Mouse (Mus musculus) hindbrain, embryonic 15.5 days (tissue): ENCODE measurements around the gene Brd9. TPM values are rescaled to one million over a fixed set of nuclear protein-coding genes. Genes with fewer than 3 reads are reported as not detected.

Source experiments
- ATAC-seq: fragments of 200-750 bp; cut with Nextera tagmentation; 2 replicates; pipeline ENCODE4 v1.8.0; 2017; ENCODE audit warnings: low read depth, moderate number of reproducible peaks, moderate TSS enrichment; ENCODE audit not compliant: low FRiP score
- H3K27ac ChIP-seq: fragments of 300-500 bp; sonication (generic); replicated peaks from 2 replicates; pipeline ENCODE4 v1.5.1; 2015; ENCODE audit warnings: mild to moderate bottlenecking, inconsistent platforms
- H3K27me3 ChIP-seq: fragments of 300-500 bp; sonication (generic); 2 replicates; pipeline ENCODE4 v1.6.1; 2015; ENCODE audit warnings: control low read depth, inconsistent platforms
- H3K36me3 ChIP-seq: fragments of 300-500 bp; sonication (generic); 2 replicates; pipeline ENCODE4 v1.6.1; 2015; ENCODE audit warnings: control low read depth, inconsistent platforms
- H3K4me1 ChIP-seq: fragments of 300-500 bp; sonication (generic); replicated peaks from 2 replicates; pipeline ENCODE4 v1.6.1; 2015; ENCODE audit warnings: control low read depth, inconsistent platforms
- H3K4me2 ChIP-seq: fragments of 300-500 bp; sonication (generic); 2 replicates; pipeline ENCODE4 v1.6.1; 2015; ENCODE audit warnings: moderate library complexity, mild to moderate bottlenecking, inconsistent platforms
- H3K4me3 ChIP-seq: fragments of 300-500 bp; sonication (generic); 2 replicates; pipeline ENCODE4 v1.5.1; 2015; ENCODE audit warnings: mild to moderate bottlenecking, inconsistent platforms
- H3K9ac ChIP-seq: fragments of 300-500 bp; sonication (generic); 2 replicates; pipeline ENCODE4 v1.6.1; 2015; ENCODE audit warnings: inconsistent platforms
- H3K9me3 ChIP-seq: fragments of 300-500 bp; sonication (generic); 2 replicates; pipeline ENCODE4 v1.6.1; 2016; ENCODE audit warnings: control low read depth, inconsistent platforms
- WGBS: fragments of 180-500 bp; shearing (Covaris S2); methylation state at CpG from one replicate; pipeline ENCODE4 v1.1.7; 2015; 5-methylcytosine and 5-hydroxymethylcytosine counted together
- polyA plus RNA-seq: library from polyadenylated mRNA; unstranded; fragments of >200 nt; fragmentation: Nextera tagmentation; extraction: Ambion mirVana; gene quantifications from 2 replicates; pipeline ENCODE4 v1.2.1, GENCODE M21; 2015

Gene Brd9
- polyA plus RNA-seq, 1 experiment from 2014 or later, result 88.1 TPM

DNA sequence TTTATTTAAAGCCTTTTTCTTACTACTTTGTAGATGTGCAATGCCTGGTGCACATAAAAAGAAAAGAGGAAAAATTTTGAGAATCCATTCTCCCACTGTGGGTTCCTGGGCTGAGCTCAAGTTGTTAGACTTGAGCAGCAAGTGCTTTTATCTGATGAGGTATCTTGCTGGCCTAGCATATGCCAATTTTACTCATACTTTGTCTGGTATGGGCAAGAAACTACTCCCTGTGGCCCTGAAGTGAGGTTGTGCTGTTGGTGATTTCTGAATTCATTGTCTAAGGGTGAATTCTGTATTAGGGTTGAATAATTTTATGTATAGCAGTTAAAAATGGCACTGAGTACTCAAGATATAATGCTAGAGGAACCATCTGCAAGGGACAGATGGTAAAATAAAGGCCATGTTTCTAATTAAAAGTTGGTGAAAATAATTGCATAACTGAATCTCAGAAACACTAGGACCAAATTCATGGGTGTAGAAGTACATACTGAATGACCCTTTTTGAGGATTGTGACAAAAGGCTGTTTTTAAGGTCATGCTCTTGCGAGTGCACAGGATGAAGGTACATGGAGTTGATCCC, 16.0 kb downstream of the Brd9 start:
- no peak for ATAC-seq
- Histone ChIP-seq H3K36me3 (peaks cover 88% of the 10 kb centered on the region), H3K4me2 (no peak overlapping the region), H3K4me1 (no peaks in the 10 kb centered on the region), H3K9me3 (no peaks in the 10 kb centered on the region), H3K4me3 (no peak overlapping the region), H3K27me3 (no peaks in the 10 kb centered on the region), H3K9ac (no peak overlapping the region), H3K27ac (no peak overlapping the region)
- 90% methylated on average over 1 of the region's 1 CpGs for WGBS

DNA sequence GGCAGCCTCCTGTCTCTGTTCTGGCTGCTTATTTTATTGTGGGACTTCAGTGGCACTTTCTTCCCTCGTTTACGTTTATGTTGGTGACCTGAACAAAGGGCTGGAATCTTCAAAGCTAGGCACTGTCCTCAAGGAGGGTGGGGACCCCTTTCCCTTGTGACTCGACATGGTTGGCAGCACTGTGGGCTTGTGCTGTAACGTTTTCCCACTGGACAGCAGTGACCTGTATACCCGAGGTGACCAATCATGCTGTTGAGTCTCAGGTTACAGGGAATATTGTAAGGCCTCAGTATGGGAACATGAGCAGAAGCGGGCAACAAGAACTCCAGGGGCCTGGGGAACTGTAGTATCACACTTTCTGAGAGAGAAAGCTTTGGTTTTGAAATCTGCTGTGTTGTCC, 17.1 kb downstream of the Brd9 start:
- H3K4me1 ChIP-seq, result no peaks in the 10 kb centered on the region
- H3K4me2 ChIP-seq, result no peak overlapping the region
- H3K4me3 ChIP-seq, result no peak overlapping the region
- H3K9me3 ChIP-seq, result no peaks in the 10 kb centered on the region
- ATAC-seq, result no peak
- H3K9ac ChIP-seq, result no peak overlapping the region
- H3K36me3 ChIP-seq, result peaks cover 88% of the 10 kb centered on the region
- 75% methylated on average over 6 of the region's 6 CpGs for WGBS
- no peaks in the 10 kb centered on the region for H3K27me3 ChIP-seq
- no peak overlapping the region for H3K27ac ChIP-seq

DNA sequence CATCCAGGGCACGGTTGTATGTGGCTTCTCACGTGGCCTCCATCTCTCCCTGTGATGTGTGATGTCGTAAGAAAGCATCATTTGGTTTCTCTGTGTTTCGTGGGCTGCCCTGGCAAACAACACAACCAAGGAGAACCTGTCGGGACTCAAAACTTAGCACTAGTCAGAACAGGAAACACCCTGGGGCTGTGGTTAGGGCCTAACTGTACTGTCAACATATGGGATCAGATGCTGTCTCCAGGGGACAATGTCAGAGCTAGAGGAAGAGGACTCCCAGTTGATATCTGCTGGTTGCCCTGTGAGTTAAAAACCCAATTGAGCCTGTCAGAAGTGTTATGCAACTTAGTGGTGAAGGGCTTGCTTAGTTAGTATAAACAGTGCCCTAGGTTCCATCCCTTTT, 17.9 kb downstream of the Brd9 start:
- 93% methylated on average over 5 of the region's 5 CpGs for WGBS
- no peak overlapping the region for H3K9ac ChIP-seq

GRCm38 (mm10) chr13:73960117-73960652, 22.6 kb downstream of the Brd9 start:
- H3K9me3 ChIP-seq, result no peaks in the 10 kb centered on the region
- no peak for ATAC-seq
- no peaks in the 10 kb centered on the region for H3K27me3 ChIP-seq
- H3K27ac ChIP-seq, result no peak overlapping the region
- WGBS, result 93% methylated on average over 10 of the region's 10 CpGs
- no peaks in the 10 kb centered on the region for H3K4me1 ChIP-seq
- H3K36me3 ChIP-seq, result peaks cover 55% of the 10 kb centered on the region
- no peak overlapping the region for H3K9ac ChIP-seq
- no peak overlapping the region for H3K4me2 ChIP-seq
- no peak overlapping the region for H3K4me3 ChIP-seq

More for the DNA sequence above, 17.9 kb downstream of the Brd9 start:
- Histone ChIP-seq H3K4me2 (no peak overlapping the region), H3K9me3 (no peaks in the 10 kb centered on the region), H3K4me3 (no peak overlapping the region), H3K4me1 (no peaks in the 10 kb centered on the region), H3K36me3 (peaks cover 84% of the 10 kb centered on the region), H3K27ac (no peak overlapping the region), H3K27me3 (no peaks in the 10 kb centered on the region)
- ATAC-seq, result no peak

GRCm38 (mm10) chr13:73961177-73961576, 23.6 kb downstream of the Brd9 start:
- 82% methylated on average over 4 of the region's 4 CpGs for WGBS
- no peaks in the 10 kb centered on the region for H3K27me3 ChIP-seq
- peaks cover 45% of the 10 kb centered on the region for H3K36me3 ChIP-seq
- H3K9ac ChIP-seq, result no peak overlapping the region
- H3K9me3 ChIP-seq, result no peaks in the 10 kb centered on the region
- H3K4me3 ChIP-seq, result no peak overlapping the region
- no peaks in the 10 kb centered on the region for H3K4me1 ChIP-seq
- no peak overlapping the region for H3K27ac ChIP-seq
- no peak overlapping the region for H3K4me2 ChIP-seq
- no peak for ATAC-seq

DNA sequence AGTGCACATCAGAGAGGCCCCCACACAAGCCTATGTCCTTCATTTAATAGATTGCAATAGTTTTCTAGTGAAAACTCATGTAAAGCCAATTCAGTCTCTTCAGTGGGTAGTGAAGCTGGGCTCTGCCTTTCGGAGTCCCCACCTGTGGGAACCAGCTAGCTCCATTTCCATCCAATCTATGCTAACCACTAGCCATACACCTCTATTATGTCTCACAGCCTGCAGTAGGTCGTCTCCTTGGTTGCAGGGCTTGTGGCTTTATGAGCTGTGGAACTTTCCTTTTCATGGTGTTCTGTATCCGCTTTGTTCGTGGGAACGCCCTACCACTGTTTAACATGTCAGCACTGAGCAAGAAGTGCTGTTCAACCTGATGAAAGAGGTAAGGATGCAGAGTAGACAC, 25.9 kb downstream of the Brd9 start, which contains the start of gene Zdhhc11:
Gene Zdhhc11, plus strand, starts transcription at position 301 of the 400 bp plus-strand sequence.
- no peak within 1 kb of the TSS for H3K9ac ChIP-seq
- H3K27me3 ChIP-seq, result no peaks in the 10 kb centered on the region
- no peak within 1 kb of the TSS for H3K4me3 ChIP-seq
- no peak within 1 kb of the TSS for H3K27ac ChIP-seq
- no peaks in the 10 kb centered on the region for H3K4me1 ChIP-seq
- WGBS, result 87% methylated on average over 5 of the region's 5 CpGs
- no peaks in the 10 kb centered on the region for H3K9me3 ChIP-seq
- H3K36me3 ChIP-seq, result peaks cover 23% of the 10 kb centered on the region
- H3K4me2 ChIP-seq, result no peak within 1 kb of the TSS
- ATAC-seq, result no peak

GRCm38 (mm10) chr13:73970545-73971448, 33.2 kb downstream of the Brd9 start:
- H3K9ac ChIP-seq, result no peak overlapping the region
- 0 out of 2 replicates have a peak overlapping the region, but pooled peaks have one; percentile 14 for H3K4me2 ChIP-seq
- ATAC-seq, result peak; percentile 94
- H3K9me3 ChIP-seq, result no peaks in the 10 kb centered on the region
- WGBS, result 50% methylated on average over 12 of the region's 12 CpGs
- H3K4me1 ChIP-seq, result no peaks in the 10 kb centered on the region
- no peaks in the 10 kb centered on the region for H3K27me3 ChIP-seq
- no peak overlapping the region for H3K27ac ChIP-seq
- H3K4me3 ChIP-seq, result no peak overlapping the region
- no peaks in the 10 kb centered on the region for H3K36me3 ChIP-seq

DNA sequence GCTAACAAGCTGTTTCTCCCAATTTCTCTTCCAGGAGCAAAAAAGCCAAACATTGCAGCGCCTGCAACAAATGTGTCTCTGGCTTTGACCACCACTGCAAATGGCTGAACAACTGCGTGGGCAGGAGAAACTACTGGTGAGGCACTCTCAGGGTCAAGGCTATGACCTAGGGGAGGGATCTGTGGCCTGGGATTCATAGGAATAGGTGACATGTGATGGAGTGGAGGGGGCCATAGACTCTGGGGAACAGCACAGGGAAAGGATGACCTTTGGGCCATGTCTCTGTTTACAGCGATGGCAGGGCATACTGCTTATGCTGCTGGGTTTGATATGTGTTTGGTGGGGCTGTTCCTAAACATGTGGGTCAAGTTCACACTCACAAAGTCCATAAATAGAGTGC, 36.9 kb downstream of the Brd9 start:
- Histone ChIP-seq H3K4me3 (no peak overlapping the region), H3K36me3 (no peaks in the 10 kb centered on the region), H3K9ac (no peak overlapping the region), H3K27ac (no peak overlapping the region), H3K27me3 (no peaks in the 10 kb centered on the region), H3K4me2 (no peak overlapping the region), H3K4me1 (no peaks in the 10 kb centered on the region), H3K9me3 (no peaks in the 10 kb centered on the region)
- WGBS, result 88% methylated on average over 3 of the region's 3 CpGs
- no peak for ATAC-seq

GRCm38 (mm10) chr13:73976935-73977334, 39.3 kb downstream of the Brd9 start:
- Histone ChIP-seq H3K27me3 (no peaks in the 10 kb centered on the region), H3K4me2 (no peak overlapping the region), H3K9ac (no peak overlapping the region), H3K9me3 (no peaks in the 10 kb centered on the region), H3K27ac (no peak overlapping the region), H3K4me3 (no peak overlapping the region), H3K4me1 (no peaks in the 10 kb centered on the region), H3K36me3 (no peaks in the 10 kb centered on the region)
- no peak for ATAC-seq
- 89% methylated on average over 5 of the region's 5 CpGs for WGBS

DNA sequence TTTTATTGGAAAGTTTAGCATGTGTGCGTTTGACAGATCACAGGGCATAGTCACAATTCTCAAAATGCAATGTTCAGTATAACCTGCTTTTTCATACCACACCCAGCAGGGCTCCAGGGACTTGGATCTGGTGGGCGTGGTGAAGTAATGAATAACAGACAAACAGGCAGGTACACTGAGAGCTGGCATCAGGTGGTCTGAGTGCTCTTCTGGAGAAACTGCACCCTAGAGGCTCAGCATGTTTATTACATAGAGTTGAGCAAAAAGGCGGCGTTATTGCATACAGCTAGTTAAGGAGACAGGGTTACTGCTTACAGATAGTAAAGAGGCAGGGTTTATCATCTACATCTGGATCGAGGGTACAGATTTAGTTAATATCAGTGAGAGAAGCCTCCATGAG, 52.7 kb downstream of the Brd9 start:
- H3K36me3 ChIP-seq, result no peaks in the 10 kb centered on the region
- no peak for ATAC-seq
- no peaks in the 10 kb centered on the region for H3K27me3 ChIP-seq
- H3K4me2 ChIP-seq, result no peak overlapping the region
- no peak overlapping the region for H3K9ac ChIP-seq
- 82% methylated on average over 5 of the region's 5 CpGs for WGBS
- no peak overlapping the region for H3K4me3 ChIP-seq
- H3K9me3 ChIP-seq, result no peaks in the 10 kb centered on the region
- no peak overlapping the region for H3K27ac ChIP-seq
- H3K4me1 ChIP-seq, result no peaks in the 10 kb centered on the region

DNA sequence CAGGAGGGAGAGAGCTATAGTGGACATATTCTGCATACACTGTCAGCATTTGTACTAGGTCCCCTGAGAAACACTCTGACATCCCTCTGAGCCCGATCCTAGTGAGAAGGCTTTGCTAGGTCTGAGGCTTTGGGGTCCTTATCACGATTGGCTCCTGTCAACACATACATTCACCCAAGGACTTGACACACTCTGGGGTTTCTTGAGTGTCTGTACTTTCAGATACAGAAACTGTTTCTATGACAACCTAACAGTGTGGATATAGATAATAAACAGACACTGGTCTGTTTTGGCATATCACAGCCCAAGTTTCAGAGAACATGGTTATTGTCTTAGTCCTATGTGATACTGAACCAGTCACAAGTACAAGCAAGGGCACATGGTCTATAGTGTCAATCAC, 53.1 kb downstream of the Brd9 start:
- no peak overlapping the region for H3K9ac ChIP-seq
- no peak for ATAC-seq
- no peak overlapping the region for H3K4me3 ChIP-seq
- no peaks in the 10 kb centered on the region for H3K9me3 ChIP-seq
- H3K4me2 ChIP-seq, result no peak overlapping the region
- H3K27ac ChIP-seq, result no peak overlapping the region
- H3K27me3 ChIP-seq, result no peaks in the 10 kb centered on the region
- 76% methylated on average over 2 of the region's 2 CpGs for WGBS
- H3K4me1 ChIP-seq, result no peaks in the 10 kb centered on the region
- no peaks in the 10 kb centered on the region for H3K36me3 ChIP-seq

GRCm38 (mm10) chr13:73991267-73991666, 53.7 kb downstream of the Brd9 start:
- Histone ChIP-seq H3K4me1 (no peaks in the 10 kb centered on the region), H3K4me2 (no peak overlapping the region), H3K4me3 (no peak overlapping the region), H3K27ac (no peak overlapping the region), H3K36me3 (no peaks in the 10 kb centered on the region), H3K9ac (no peak overlapping the region), H3K9me3 (no peaks in the 10 kb centered on the region), H3K27me3 (no peaks in the 10 kb centered on the region)
- 85% methylated on average over 5 of the region's 5 CpGs for WGBS
- ATAC-seq, result no peak
